In the genomic region with DNA sequence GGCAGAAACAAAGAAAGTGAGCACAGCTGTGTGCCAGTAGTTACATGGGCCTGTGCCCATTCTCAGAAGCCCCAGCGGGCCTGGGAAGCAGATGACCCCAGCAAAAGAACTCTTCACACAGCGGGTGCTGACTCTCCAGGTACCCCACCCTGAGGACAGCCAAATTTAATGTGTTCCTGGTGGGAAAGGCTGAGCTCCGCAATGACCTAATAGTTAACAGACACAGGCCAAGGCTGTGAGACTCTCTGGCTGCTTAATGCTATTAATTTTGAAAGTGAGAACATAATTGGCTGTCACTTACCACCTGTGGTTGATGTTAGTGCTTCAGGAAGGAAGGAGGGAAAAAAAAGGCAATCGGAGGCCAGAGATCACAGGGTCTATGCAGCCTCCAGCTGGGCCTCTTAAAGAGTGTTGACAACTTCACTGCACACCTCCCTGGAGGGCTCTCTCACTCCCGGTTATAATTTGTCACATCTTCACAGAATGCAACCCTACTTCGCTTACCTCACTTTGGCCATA, we compare ENCODE assay signal across 10 mouse cellular contexts.
DNase-seq lines count a peak whose midpoint lies in the region; ATAC-seq and TF ChIP-seq lines count a peak whose summit lies in the region.
"Had no signal": no experiment of that assay in that cellular context is flagged by ENCODE, and none has a peak within 500 bp of the region (broad histone marks: within the 10 kb centered on the region; RNA-seq: fewer than 3 reads in every experiment).

No protein-coding gene starts in this region.

- ATAC-seq in megakaryocyte progenitor cell, adult 5-6 weeks (replicated peaks; ENCODE audit: poor library complexity): peak; percentile 26; the same call in 1 of the 2 replicates
- ATAC-seq in erythroid progenitor cell, adult 5-6 weeks (replicated peaks; ENCODE audit: low FRiP score, poor library complexity, severe bottlenecking): no peak
- ATAC-seq: inflammation-experienced regulatory T-cells, adult 6 months; liver, embryonic 12.5 days had no signal

- no peak for TF ChIP-seq CTCF in brain, embryonic 14.5 days (IDR thresholded peaks at IDR 0.05; ENCODE audit: borderline replicate concordance, extremely low read depth, insufficient read depth, insufficient read length)

- DNase-seq in brain, embryonic 14.5 days (ENCODE audit: low read depth): peak; percentile 78
- peak; percentile 76 for DNase-seq in embryo, embryonic 10.5 days (ENCODE audit: low spot score)
- peak; percentile 13 to 14 for DNase-seq in heart, postnatal 10 days
- no peak for DNase-seq in testis, postnatal 14 days (ENCODE audit: low spot score)
- DNase-seq in layer of hippocampus, postnatal 25 days (ENCODE audit: extremely low spot score in 1 of 2, low spot score in 1 of 2): no peak
- DNase-seq: adrenal gland, adult 8-10 months had no signal

- intact Hi-C loops in heart, postnatal 10 days (cut with DNase I): no loop called here

- no peak for TF ChIP-seq POLR2A in brain, embryonic 14.5 days (IDR thresholded peaks at IDR 0.05; ENCODE audit: borderline replicate concordance, extremely low read depth, insufficient read depth, insufficient read length, poor library complexity, severe bottlenecking)

Comparison
In these comparisons a context has a peak if more than half of its experiments do, and no peak if none do; other contexts are left out.
1. DNase-seq: peak in brain, embryonic 14.5 days (single experiment), embryo, embryonic 10.5 days (single experiment) and heart, postnatal 10 days (2 of 2); none in testis, postnatal 14 days (single experiment) and layer of hippocampus, postnatal 25 days (0 of 2).